ENCODE assay signal across 24 mouse cellular contexts in genomic region chr17:30753201-30753600, GRCm38 (mm10).
DNase-seq lines count a peak whose midpoint lies in the region; ATAC-seq and TF ChIP-seq lines count a peak whose summit lies in the region.
"Had no signal": no experiment of that assay in that cellular context is flagged by ENCODE, and none has a peak within 500 bp of the region (broad histone marks: within the 10 kb centered on the region; RNA-seq: fewer than 3 reads in every experiment).

No protein-coding gene starts in this region.

- no peak for TF ChIP-seq EP300 in stomach, postnatal 0 days (optimal IDR thresholded peaks at IDR 0.05)

- H3K4me3 ChIP-seq in heart, embryonic 16.5 days (ENCODE audit: low read length), result no peak overlapping the region
- H3K4me3 ChIP-seq in kidney, postnatal 0 days (replicated peaks; ENCODE audit: low read depth, low read length), result no peak overlapping the region
- no peak overlapping the region for H3K4me3 ChIP-seq in stomach, embryonic 16.5 days (replicated peaks; ENCODE audit: low read length)
- H3K4me3 ChIP-seq in stomach, postnatal 0 days (ENCODE audit: low read depth, low read length), result no peak overlapping the region
- H3K4me3 ChIP-seq: embryonic facial prominence, embryonic 12.5 days; embryonic facial prominence, embryonic 15.5 days; heart, embryonic 10.5 days had no signal

- peak; percentile 26 to 30 for DNase-seq in cerebellum, postnatal 25 days
- no peak for DNase-seq in cerebellum, adult 18-20 months
- no peak for DNase-seq in heart, adult 18-20 months
- DNase-seq in kidney, postnatal 0 days (ENCODE audit: low spot score), result no peak
- no peak for DNase-seq in kidney, postnatal 14 days
- no peak for DNase-seq in stomach, postnatal 0 days (ENCODE audit: low spot score)
- DNase-seq: adrenal gland, adult 2 months; cerebellum, adult 11 months; cerebellum, adult 9-10 months; gastrocnemius, postnatal 10 days; gastrocnemius, postnatal 36 days; heart, postnatal 14 days; heart, postnatal 4 days had no signal

- H3K36me3 ChIP-seq in heart, embryonic 16.5 days (ENCODE audit: control insufficient read depth, insufficient read depth), result no peaks in the 10 kb centered on the region
- H3K36me3 ChIP-seq in kidney, postnatal 0 days (ENCODE audit: insufficient read depth, low read length), result no peaks in the 10 kb centered on the region
- H3K36me3 ChIP-seq in stomach, embryonic 16.5 days (ENCODE audit: control insufficient read depth, insufficient read depth, low read length), result no peaks in the 10 kb centered on the region
- H3K36me3 ChIP-seq in stomach, postnatal 0 days (ENCODE audit: control insufficient read depth, insufficient read depth, low read length), result no peaks in the 10 kb centered on the region
- H3K36me3 ChIP-seq: embryonic facial prominence, embryonic 12.5 days; embryonic facial prominence, embryonic 15.5 days had no signal

- H3K9me3 ChIP-seq in heart, embryonic 16.5 days (replicated peaks; ENCODE audit: control insufficient read depth, low read length), result peaks cover 4% of the 10 kb centered on the region; the same call in 1 of the 2 replicates
- H3K9me3 ChIP-seq in kidney, postnatal 0 days (replicated peaks; ENCODE audit: low read length), result no peaks in the 10 kb centered on the region
- H3K9me3 ChIP-seq in stomach, embryonic 16.5 days (replicated peaks; ENCODE audit: control insufficient read depth, low read length), result no peaks in the 10 kb centered on the region
- H3K9me3 ChIP-seq in stomach, postnatal 0 days (ENCODE audit: control insufficient read depth, low read length), result no peaks in the 10 kb centered on the region
- H3K9me3 ChIP-seq: embryonic facial prominence, embryonic 12.5 days; embryonic facial prominence, embryonic 15.5 days; heart, embryonic 10.5 days had no signal

- no peak for TF ChIP-seq CTCF in kidney, postnatal 0 days (IDR thresholded peaks at IDR 0.05; ENCODE audit: low read depth)
- no peak for TF ChIP-seq CTCF in stomach, postnatal 0 days (IDR thresholded peaks at IDR 0.05; ENCODE audit: low read depth)

- WGBS in heart, embryonic 16.5 days, result 85% methylated on average over 6 of the region's 6 CpGs
- 76% methylated on average over 6 of the region's 6 CpGs for WGBS in kidney, postnatal 0 days
- WGBS in stomach, embryonic 16.5 days, result 86% methylated on average over 6 of the region's 6 CpGs
- 90% methylated on average over 6 of the region's 6 CpGs for WGBS in stomach, postnatal 0 days

- H3K4me2 ChIP-seq in heart, embryonic 16.5 days (ENCODE audit: low read depth, low read length), result no peak overlapping the region
- no peak overlapping the region for H3K4me2 ChIP-seq in kidney, postnatal 0 days (ENCODE audit: low read length)
- no peak overlapping the region for H3K4me2 ChIP-seq in stomach, embryonic 16.5 days (ENCODE audit: low read depth, low read length)
- H3K4me2 ChIP-seq in stomach, postnatal 0 days (replicated peaks; ENCODE audit: low read depth), result no peak overlapping the region
- H3K4me2 ChIP-seq: embryonic facial prominence, embryonic 12.5 days; embryonic facial prominence, embryonic 15.5 days; hindbrain, embryonic 14.5 days had no signal

- no peak for ATAC-seq in heart, embryonic 16.5 days (replicated peaks; ENCODE audit: extremely low read depth, insufficient read depth, low FRiP score)
- ATAC-seq in kidney, postnatal 0 days (replicated peaks; ENCODE audit: low FRiP score, low read depth), result no peak
- ATAC-seq in stomach, embryonic 16.5 days (ENCODE audit: insufficient read depth, low FRiP score), result no peak
- no peak for ATAC-seq in stomach, postnatal 0 days (ENCODE audit: low FRiP score, low TSS enrichment)
- ATAC-seq: CD4-positive, CD25-positive, alpha-beta regulatory T cell, adult 4 months; forebrain, embryonic 14.5 days; hindbrain, postnatal 0 days; inflammation-experienced regulatory T-cells, adult 6 months; intestine, embryonic 16.5 days had no signal

- H3K4me1 ChIP-seq in heart, embryonic 16.5 days (ENCODE audit: control insufficient read depth, insufficient read depth, low read length), result no peaks in the 10 kb centered on the region
- H3K4me1 ChIP-seq in kidney, postnatal 0 days (replicated peaks; ENCODE audit: insufficient read depth, low read length), result no peaks in the 10 kb centered on the region
- H3K4me1 ChIP-seq in stomach, embryonic 16.5 days (ENCODE audit: control insufficient read depth, insufficient read depth, low read length), result no peaks in the 10 kb centered on the region
- H3K4me1 ChIP-seq in stomach, postnatal 0 days (replicated peaks; ENCODE audit: control insufficient read depth, insufficient read depth), result no peaks in the 10 kb centered on the region
- H3K4me1 ChIP-seq: embryonic facial prominence, embryonic 12.5 days; embryonic facial prominence, embryonic 15.5 days; heart, embryonic 10.5 days had no signal

- peak overlapping the region; percentile 35; the same call in 1 of the 2 replicates for H3K27ac ChIP-seq in heart, embryonic 16.5 days (ENCODE audit: low read length)
- 0 out of 2 replicates have a peak overlapping the region, but pooled peaks have one; percentile 47 for H3K27ac ChIP-seq in kidney, postnatal 0 days
- H3K27ac ChIP-seq in stomach, embryonic 16.5 days (ENCODE audit: low read length), result peak overlapping the region; percentile 4; the same call in 1 of the 2 replicates
- H3K27ac ChIP-seq in stomach, postnatal 0 days (replicated peaks), result no peak overlapping the region
- H3K27ac ChIP-seq: embryonic facial prominence, embryonic 12.5 days; embryonic facial prominence, embryonic 15.5 days; heart, embryonic 10.5 days; hindbrain, embryonic 14.5 days; hindbrain, postnatal 0 days had no signal

- H3K9ac ChIP-seq in heart, embryonic 16.5 days (ENCODE audit: low read length), result no peak overlapping the region
- H3K9ac ChIP-seq in kidney, postnatal 0 days (ENCODE audit: low read depth, low read length), result no peak overlapping the region
- H3K9ac ChIP-seq in stomach, embryonic 16.5 days (ENCODE audit: low read length), result no peak overlapping the region
- no peak overlapping the region for H3K9ac ChIP-seq in stomach, postnatal 0 days (ENCODE audit: low read length)
- H3K9ac ChIP-seq: embryonic facial prominence, embryonic 12.5 days; embryonic facial prominence, embryonic 15.5 days; hindbrain, embryonic 14.5 days had no signal

- H3K27me3 ChIP-seq in heart, embryonic 16.5 days (ENCODE audit: control insufficient read depth, insufficient read depth, low read length), result no peaks in the 10 kb centered on the region
- no peaks in the 10 kb centered on the region for H3K27me3 ChIP-seq in kidney, postnatal 0 days (ENCODE audit: insufficient read depth, low read length)
- H3K27me3 ChIP-seq in stomach, embryonic 16.5 days (ENCODE audit: control insufficient read depth, insufficient read depth, low read length), result no peaks in the 10 kb centered on the region
- H3K27me3 ChIP-seq in stomach, postnatal 0 days (ENCODE audit: control insufficient read depth, insufficient read depth, low read length), result no peaks in the 10 kb centered on the region
- H3K27me3 ChIP-seq: embryonic facial prominence, embryonic 12.5 days; embryonic facial prominence, embryonic 15.5 days had no signal

Comparison
In these comparisons a context has a peak if more than half of its experiments do, and no peak if none do; other contexts are left out.
1. DNase-seq: peak in cerebellum, postnatal 25 days (2 of 2); none in cerebellum, adult 18-20 months (0 of 2), heart, adult 18-20 months (0 of 2), kidney, postnatal 0 days (single experiment), kidney, postnatal 14 days (single experiment) and stomach, postnatal 0 days (single experiment).